Mouse (Mus musculus) urinary bladder, adult 2 months (tissue): Measurements from ENCODE around the gene Rpl23a. TPM values are rescaled to one million over a fixed set of nuclear protein-coding genes. Genes with fewer than 3 reads are reported as not detected.
A peak's percentile ranks its signal among the peaks of the same experiment; 100 is the strongest.
"Not testable (repeated sequence)": the region's sequence is repeated elsewhere in the genome, so short reads cannot be mapped to it uniquely, and the experiment has no call there.

Source experiments
- DNase-seq: peaks from one replicate; pipeline ENCODE4 v3.0.0; 2022; ENCODE audit warnings: low spot score
- polyA plus RNA-seq: library from polyadenylated mRNA; depleted of rRNA; stranded (reverse); fragments of >200 nt; gene quantifications from 2 replicates; pipeline ENCODE4 v1.2.3, GENCODE M21; 2012

The Rpl23a gene
- polyA plus RNA-seq, 1 experiment: 2,424 TPM

GRCm38 (mm10) chr11:78184702-78185101 lies 1.3 kb upstream of the Rpl23a start:
- DNase-seq: not testable (repeated sequence)

- DNase-seq: no peak
These were observed 615 bp upstream of the Rpl23a start for GRCm38 (mm10) chr11:78183884-78184514.

GRCm38 (mm10) chr11:78182450-78182849 lies 934 bp downstream of the Rpl23a start:
- DNase-seq: no peak

GRCm38 (mm10) chr11:78181830-78182357 lies 1.5 kb downstream of the Rpl23a start:
- no peak for DNase-seq

- DNase-seq: no peak
These were observed 3.2 kb downstream of the Rpl23a start for GRCm38 (mm10) chr11:78180081-78180761.

GRCm38 (mm10) chr11:78179438-78179999 lies 3.9 kb downstream of the Rpl23a start:
- no peak for DNase-seq

- DNase-seq: peak; percentile 53
These were observed 4.4 kb downstream of the Rpl23a start for GRCm38 (mm10) chr11:78178859-78179437.

GRCm38 (mm10) chr11:78177903-78178858 lies 5.2 kb downstream of the Rpl23a start:
- DNase-seq: peak; percentile 83

- no peak for DNase-seq
These were observed 5.9 kb downstream of the Rpl23a start for GRCm38 (mm10) chr11:78177437-78177836.

- DNase-seq: no peak
These were observed 6.5 kb downstream of the Rpl23a start for GRCm38 (mm10) chr11:78176905-78177331.

- DNase-seq: peak; percentile 82
These were observed 7.0 kb downstream of the Rpl23a start, which contains the start of the genes Nek8 and Tlcd1 for GRCm38 (mm10) chr11:78176402-78176862. Gene Nek8 (minus strand): TSS chr11:78176675. Gene Tlcd1 (plus strand): TSS chr11:78176711.

GRCm38 (mm10) chr11:78175771-78176401 lies 7.5 kb downstream of the Rpl23a start:
- DNase-seq: no peak

GRCm38 (mm10) chr11:78174506-78174905 lies 8.9 kb downstream of the Rpl23a start:
- no peak for DNase-seq

GRCm38 (mm10) chr11:78172748-78173383 lies 10.5 kb downstream of the Rpl23a start:
- no peak for DNase-seq

GRCm38 (mm10) chr11:78172034-78172747 lies 11.2 kb downstream of the Rpl23a start:
- DNase-seq: no peak

- no peak for DNase-seq
These were observed 12.1 kb downstream of the Rpl23a start for GRCm38 (mm10) chr11:78171328-78171727.

- no peak for DNase-seq
These were observed 13.1 kb downstream of the Rpl23a start for GRCm38 (mm10) chr11:78170306-78170705.

- no peak for DNase-seq
These were observed 14.6 kb downstream of the Rpl23a start for GRCm38 (mm10) chr11:78168541-78169468.
